Mouse (Mus musculus) B cell, adult 2 months (primary cell): ENCODE data around the gene Synpo2.
A peak's percentile ranks its signal among the peaks of the same experiment; 100 is the strongest.

Source experiments
- DNase-seq, 2 experiments: peaks; one replicate each; pipeline ENCODE4 v3.0.0; 2022

Synpo2 gene

GRCm38 (mm10) chr3:123235921-123236320 is at the start of gene Synpo2:
Gene Synpo2, minus strand, starts transcription at chr3:123236149.
- peak; percentile 47 to 48 for DNase-seq

GRCm38 (mm10) chr3:123285649-123286048 is 49.7 kb upstream of the Synpo2 start:
- DNase-seq, result no peak

- DNase-seq, result no peak
Observed at GRCm38 (mm10) chr3:123284284-123284683, 48.3 kb upstream of the Synpo2 start.

DNA sequence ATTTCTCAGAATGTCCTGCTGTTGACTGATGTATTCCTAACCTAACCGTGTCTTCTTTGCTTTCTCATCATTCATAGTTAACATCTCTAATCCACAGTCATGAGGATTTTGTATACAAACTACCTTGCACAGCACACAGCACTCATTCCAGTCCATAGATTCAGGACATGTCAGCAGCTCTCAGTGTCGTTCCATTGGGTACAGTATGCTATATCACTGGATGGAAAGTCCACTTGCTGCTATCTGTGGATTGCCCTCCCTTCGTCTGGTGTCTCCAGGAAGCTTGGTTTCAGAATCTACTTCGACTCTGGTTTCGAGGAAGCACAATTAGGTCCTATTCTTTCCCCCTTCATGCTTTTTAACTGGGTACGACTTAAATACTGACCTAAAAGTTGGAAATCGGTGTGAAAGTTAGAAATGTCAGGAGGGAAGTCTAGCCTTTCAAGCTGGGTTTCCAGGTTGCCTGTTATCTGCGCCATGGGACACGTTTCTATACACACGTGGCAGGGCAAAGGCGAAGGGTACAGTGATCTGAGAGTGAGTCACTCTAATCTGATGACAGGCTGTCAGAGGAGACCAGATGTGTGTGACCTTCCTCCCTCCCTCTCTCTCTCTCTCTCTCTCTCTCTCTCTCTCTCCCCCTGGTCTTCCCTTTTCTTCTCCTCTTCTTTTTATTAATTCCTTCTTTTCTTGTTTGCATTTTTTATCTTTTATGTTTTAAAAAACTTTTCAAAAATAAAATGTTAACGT is 47.1 kb upstream of the Synpo2 start:
- no peak for DNase-seq

DNA sequence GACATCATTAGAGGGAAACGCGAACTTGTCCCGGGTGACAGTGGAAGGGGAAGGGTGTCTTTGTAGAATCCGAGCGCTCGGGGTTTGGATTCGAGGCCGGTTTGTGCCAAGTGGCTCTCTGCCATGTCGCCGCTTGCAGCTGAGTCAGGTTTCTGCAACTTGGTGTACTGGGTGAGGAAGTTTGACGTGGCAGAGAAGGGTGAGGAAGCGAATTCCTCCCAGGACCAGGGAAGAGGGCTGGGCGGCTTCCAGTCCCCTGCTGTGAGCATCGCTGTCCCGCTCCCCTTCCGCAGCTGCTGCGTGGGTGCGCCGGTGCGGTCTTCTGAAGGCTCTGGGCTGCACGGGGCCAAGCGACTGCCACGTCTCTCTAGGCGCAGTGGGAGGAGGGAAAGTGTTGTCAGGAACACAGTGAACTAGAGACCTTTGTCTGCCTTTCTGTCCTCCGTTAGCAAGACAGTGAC is 31.8 kb upstream of the Synpo2 start:
- DNase-seq, result peak; percentile 28 to 40

- DNase-seq, result peak; percentile 74 to 80
Observed at GRCm38 (mm10) chr3:123266753-123267651, 31.1 kb upstream of the Synpo2 start, which contains the start of gene Sec24d. Gene Sec24d, plus strand, starts transcription at chr3:123267455.

DNA sequence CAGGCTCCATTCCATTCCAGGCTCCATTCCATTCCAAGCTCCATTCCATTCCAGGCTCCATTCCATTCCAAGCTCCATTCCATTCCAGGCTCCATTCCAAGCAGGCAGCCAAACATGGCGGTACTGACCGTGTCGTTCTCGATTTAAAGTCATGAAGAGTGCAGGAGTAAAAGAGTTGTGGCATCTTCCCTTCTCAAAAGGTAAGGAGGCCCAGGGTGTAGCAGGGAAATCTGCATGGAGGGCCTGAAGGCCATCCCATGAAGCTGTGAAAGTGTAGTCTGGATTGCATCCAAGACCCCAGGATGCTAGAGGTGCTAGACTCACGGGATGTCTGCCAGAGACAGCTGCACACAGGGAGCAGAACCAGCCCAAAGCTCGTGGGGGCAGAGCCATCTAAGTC is 28.8 kb upstream of the Synpo2 start:
- no peak for DNase-seq

DNA sequence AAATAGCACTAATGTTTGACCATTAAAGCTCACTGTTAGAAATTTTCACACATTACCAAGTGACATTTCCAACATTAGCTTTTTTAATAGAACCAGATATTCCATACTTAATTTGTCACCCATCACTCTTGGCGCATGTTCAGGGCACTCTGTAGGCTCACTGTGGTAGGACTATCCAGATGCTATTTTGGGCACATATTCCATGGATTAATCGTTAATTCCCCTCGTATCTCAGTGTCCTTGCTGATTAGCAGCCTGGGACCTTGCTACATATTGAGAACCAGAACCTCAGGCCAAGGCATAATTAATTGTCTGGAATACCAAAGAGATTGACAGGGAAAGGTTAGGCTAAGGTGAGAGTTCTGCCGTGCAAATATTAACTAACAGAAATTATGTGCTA is 22.8 kb upstream of the Synpo2 start:
- no peak for DNase-seq

GRCm38 (mm10) chr3:123256181-123257101 is 20.5 kb upstream of the Synpo2 start:
- DNase-seq, result peak; percentile 26 to 47

GRCm38 (mm10) chr3:123245646-123246045 is 9.7 kb upstream of the Synpo2 start:
- no peak for DNase-seq

DNA sequence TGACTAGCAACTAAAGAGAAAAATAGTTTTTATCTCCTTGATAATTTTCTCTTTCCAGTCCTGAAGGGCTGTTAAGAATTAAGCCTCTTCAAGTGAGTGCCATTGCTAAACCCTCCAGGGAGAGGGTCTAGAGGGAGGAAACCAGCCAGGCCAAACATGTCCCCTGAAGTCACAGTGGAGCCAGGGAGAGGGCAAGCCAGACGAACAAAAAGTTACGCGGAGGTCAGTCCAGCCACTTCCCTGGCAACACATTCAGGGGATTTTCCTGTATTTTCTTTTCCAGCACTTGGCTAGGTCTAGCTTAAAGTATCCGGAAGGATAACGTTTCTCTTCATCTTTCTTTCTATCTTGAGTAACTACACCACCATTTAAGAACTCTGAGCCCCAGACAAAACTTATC is 8.4 kb upstream of the Synpo2 start:
- DNase-seq, result no peak

- DNase-seq, result no peak
Observed at GRCm38 (mm10) chr3:123237446-123237845, 1.5 kb upstream of the Synpo2 start.

DNA sequence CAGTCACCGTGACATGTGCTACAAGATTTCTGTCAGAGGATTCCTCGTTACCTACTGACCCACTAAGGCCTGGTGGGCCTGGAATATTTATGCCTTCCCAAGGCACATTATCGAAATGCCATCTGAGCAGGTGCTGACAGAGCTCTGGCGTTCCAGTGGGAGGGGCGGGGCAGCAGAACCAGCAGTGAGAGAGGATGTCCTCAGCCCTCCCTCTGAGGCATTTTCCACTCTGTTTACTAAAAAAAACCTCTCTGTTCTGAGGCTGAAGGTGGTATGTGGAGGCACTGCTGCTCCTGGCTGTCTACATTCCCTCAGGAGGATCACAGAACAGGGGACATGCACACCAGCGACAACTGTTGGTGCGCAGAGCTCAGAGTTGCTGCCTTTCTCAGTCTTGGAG is 1.1 kb upstream of the Synpo2 start:
- no peak for DNase-seq

GRCm38 (mm10) chr3:123235495-123235894 is 454 bp downstream of the Synpo2 start:
- DNase-seq, result no peak

DNA sequence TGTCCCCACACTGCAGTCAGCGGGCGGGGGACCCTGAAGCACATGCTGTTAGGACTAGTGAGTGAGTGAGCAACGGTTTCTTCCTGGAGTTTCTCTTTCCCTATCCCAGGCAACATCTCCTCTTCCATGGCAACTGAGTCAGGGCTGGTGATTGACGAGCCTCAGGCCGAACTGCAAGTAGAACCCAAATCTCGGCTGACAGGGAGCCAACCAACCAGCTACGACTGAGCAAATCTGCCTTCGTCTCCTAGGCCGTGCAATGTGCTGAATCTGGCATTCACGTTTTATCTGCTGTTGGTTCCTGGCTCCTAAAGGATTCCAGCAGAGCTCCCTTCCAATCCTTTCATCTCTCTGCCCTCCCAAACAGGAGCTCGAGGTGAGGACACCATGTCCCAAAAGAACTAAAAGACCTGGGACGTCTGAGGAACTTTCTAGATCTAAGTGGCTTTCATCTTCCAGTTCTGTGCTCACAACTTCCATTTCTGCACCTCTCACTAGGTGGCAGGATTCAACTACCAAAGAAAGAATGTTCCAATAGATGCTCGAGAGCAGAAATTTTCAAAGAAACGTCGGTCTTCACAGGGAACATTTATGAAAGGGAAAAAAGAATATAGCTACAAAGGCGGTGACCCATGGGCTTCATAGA is 1.6 kb downstream of the Synpo2 start:
- peak; percentile 31 to 42 for DNase-seq

- no peak for DNase-seq
Observed at GRCm38 (mm10) chr3:123231639-123232038, 4.3 kb downstream of the Synpo2 start.

DNA sequence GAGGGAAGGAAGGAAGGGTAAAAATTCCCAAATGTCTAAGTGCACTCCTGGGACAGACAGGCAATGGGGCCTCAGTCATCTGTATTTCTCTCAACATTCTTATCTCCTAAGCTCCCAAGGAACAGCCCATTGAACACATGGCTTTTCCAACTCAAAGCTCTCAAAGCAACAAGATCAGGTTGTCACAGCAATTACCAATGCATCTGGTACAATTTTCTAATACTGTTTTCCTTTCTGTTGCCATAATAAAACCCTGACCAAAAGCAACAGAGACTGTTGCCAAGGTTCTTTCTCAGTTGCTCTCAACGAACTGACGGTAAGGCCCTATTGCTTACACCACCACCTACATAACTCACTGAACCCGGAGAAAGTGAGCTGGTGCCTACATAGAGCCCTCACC is 8.7 kb downstream of the Synpo2 start:
- DNase-seq, result no peak

DNA sequence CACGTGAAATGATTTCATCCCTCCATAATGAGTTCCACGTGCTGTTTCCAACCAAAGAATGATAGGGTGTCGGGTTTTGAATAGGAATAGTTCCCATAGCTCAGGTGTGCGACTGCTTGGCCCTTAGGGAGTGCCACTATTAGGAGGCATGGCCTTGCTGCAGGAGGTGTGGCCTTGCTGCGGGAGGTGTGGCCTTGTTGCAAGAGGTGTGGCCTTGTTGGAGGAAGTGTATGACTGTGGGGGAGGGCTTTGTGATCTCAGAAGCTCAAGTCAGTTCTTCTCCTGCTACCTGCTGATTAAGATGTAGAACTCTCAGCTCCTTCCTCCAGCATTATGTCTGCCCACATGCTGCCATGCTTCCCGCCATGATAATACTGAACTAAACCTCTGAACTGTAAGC is 17.3 kb downstream of the Synpo2 start:
- peak; percentile 8 to 11 for DNase-seq

DNA sequence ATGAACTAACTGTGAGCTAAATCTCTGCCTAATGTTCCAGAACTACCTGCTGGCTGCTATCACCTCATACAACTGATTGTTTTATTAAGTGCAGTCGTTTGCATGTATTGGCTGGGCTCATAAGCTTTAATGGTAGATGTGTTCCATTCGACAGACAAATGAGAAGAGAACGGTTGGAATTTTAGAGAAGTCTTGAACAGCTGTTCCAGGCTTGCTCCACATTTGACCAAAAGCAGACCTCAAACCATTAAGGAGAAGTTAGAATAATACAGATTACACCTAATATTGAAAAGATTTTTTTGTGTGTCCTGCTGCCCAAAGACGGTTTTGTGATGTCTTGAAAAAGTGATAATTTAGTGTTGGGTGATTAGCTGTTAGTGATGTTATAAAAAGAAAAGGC is 27.1 kb downstream of the Synpo2 start:
- no peak for DNase-seq

DNA sequence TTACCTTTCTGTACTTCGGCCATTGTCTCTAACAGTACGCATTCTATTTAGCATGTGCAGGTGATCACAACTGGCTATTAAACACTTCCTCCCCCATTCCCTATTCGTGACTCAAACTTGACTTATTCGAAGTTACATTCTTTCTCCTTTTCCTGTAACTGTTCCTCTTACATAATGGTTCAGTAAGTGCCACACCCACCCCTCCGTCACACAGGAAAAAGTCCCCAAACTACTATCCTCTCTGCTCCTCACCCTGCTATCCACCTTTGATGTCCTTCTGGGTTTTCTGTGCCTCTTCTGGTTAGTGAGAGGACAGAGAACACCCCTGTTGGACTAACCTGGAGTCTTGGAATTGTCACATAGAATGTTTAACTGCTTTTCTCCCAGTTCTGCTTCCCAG is 28.6 kb downstream of the Synpo2 start:
- DNase-seq, result no peak

DNA sequence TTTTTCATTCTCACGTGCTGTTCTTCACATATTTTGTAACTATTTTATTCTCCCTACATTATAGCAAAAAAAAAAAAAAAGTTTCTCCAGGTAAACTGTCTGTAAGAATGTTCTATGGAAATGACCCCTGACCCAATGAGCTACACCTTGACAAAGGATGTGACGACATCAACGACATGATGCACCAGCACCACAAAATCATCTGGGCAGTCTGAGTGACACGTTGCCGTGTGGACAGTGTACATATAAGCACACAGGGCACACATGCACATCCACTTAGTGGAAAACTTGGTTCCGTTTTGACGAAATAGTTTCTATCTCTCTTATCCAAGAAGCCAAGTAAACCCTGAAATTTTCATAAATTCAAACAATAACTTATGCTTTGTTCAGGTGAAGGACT is 30.5 kb downstream of the Synpo2 start:
- no peak for DNase-seq

DNA sequence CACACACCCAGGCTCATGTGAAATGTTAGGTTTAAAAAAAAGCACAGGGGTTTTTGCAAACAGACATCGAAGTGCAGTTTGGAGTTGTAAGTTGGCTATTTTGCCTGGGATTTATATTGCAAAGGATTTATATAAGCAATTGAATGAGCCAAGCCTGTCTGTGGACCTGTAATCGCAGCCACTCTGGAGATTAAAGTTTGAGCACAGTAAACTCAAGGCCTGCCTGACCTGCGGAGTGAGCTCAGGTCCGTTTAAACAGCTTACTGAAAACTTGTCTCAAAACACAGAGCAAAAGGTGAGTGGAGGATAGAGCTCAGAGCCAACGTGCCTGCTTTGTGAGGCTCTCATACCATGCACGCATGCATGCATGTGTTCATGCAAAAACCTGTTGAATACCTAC is 30.9 kb downstream of the Synpo2 start:
- DNase-seq, result no peak
